Mouse (Mus musculus): ENCODE data around the gene Rrp15. TPM values are rescaled to one million over a fixed set of nuclear protein-coding genes. Genes with fewer than 3 reads are reported as not detected.

The Rrp15 gene
- polyA plus RNA-seq, 1 experiment from 2014 or later: 29.2 TPM

GRCm38 (mm10) chr1:186692370-186692769, 56.8 kb downstream of the Rrp15 start:
- no peaks in the 10 kb centered on the region for H3K36me3 ChIP-seq (replicated peaks)
- no peaks in the 10 kb centered on the region for H3K27me3 ChIP-seq (replicated peaks)
- H3K4me3 ChIP-seq: no peak overlapping the region
- no peak overlapping the region for H3K4me2 ChIP-seq
- no peaks in the 10 kb centered on the region for H3K4me1 ChIP-seq
- ATAC-seq (replicated peaks): no peak
- WGBS: 91% methylated on average over 4 of the region's 4 CpGs
- H3K27ac ChIP-seq: no peak overlapping the region
- no peak overlapping the region for H3K9ac ChIP-seq
- no peaks in the 10 kb centered on the region for H3K9me3 ChIP-seq

- no peaks in the 10 kb centered on the region for H3K36me3 ChIP-seq (replicated peaks)
- H3K4me1 ChIP-seq: no peaks in the 10 kb centered on the region
- ATAC-seq (replicated peaks): no peak
- no peaks in the 10 kb centered on the region for H3K9me3 ChIP-seq
- H3K9ac ChIP-seq: no peak overlapping the region
- H3K27me3 ChIP-seq (replicated peaks): no peaks in the 10 kb centered on the region
- no peak overlapping the region for H3K27ac ChIP-seq
- 83% methylated on average over 9 of the region's 9 CpGs for WGBS
- H3K4me3 ChIP-seq: no peak overlapping the region
- no peak overlapping the region for H3K4me2 ChIP-seq
Measured at GRCm38 (mm10) chr1:186691708-186692107, 57.5 kb downstream of the Rrp15 start.

GRCm38 (mm10) chr1:186684041-186684440, 65.1 kb downstream of the Rrp15 start:
- no peak for ATAC-seq (replicated peaks)
- no peak overlapping the region for H3K4me3 ChIP-seq
- H3K4me1 ChIP-seq: no peaks in the 10 kb centered on the region; the same call in 1 of the 2 replicates
- H3K27me3 ChIP-seq (replicated peaks): no peaks in the 10 kb centered on the region
- no peaks in the 10 kb centered on the region for H3K36me3 ChIP-seq (replicated peaks)
- WGBS: 96% methylated on average over 3 of the region's 3 CpGs
- no peak overlapping the region for H3K9ac ChIP-seq
- no peaks in the 10 kb centered on the region for H3K9me3 ChIP-seq
- no peak overlapping the region for H3K27ac ChIP-seq
- no peak overlapping the region for H3K4me2 ChIP-seq

- ATAC-seq (replicated peaks): no peak
- no peak overlapping the region for H3K9ac ChIP-seq
- no peak overlapping the region for H3K4me2 ChIP-seq
- no peak overlapping the region for H3K27ac ChIP-seq
- no peaks in the 10 kb centered on the region for H3K27me3 ChIP-seq (replicated peaks)
- no peak overlapping the region for H3K4me3 ChIP-seq
- no peaks in the 10 kb centered on the region for H3K9me3 ChIP-seq
- H3K4me1 ChIP-seq: no peaks in the 10 kb centered on the region; the same call in 1 of the 2 replicates
- WGBS: 43% methylated on average over 7 of the region's 7 CpGs
- H3K36me3 ChIP-seq (replicated peaks): no peaks in the 10 kb centered on the region
Measured at GRCm38 (mm10) chr1:186682606-186683005, 66.6 kb downstream of the Rrp15 start.

- Histone ChIP-seq H3K36me3 (replicated peaks) (no peaks in the 10 kb centered on the region), H3K27ac (no peak overlapping the region), H3K9ac (no peak overlapping the region), H3K27me3 (replicated peaks) (no peaks in the 10 kb centered on the region), H3K4me2 (no peak overlapping the region), H3K9me3 (no peaks in the 10 kb centered on the region), H3K4me3 (no peak overlapping the region), H3K4me1 (no peaks in the 10 kb centered on the region; the same call in 1 of the 2 replicates)
- no peak for ATAC-seq (replicated peaks)
- WGBS: 88% methylated on average over 12 of the region's 12 CpGs
Measured at GRCm38 (mm10) chr1:186677614-186678013, 71.5 kb downstream of the Rrp15 start.

- Histone ChIP-seq H3K9ac (no peak overlapping the region), H3K4me1 (no peaks in the 10 kb centered on the region), H3K27me3 (replicated peaks) (no peaks in the 10 kb centered on the region), H3K27ac (no peak overlapping the region), H3K4me3 (no peak overlapping the region), H3K4me2 (no peak overlapping the region), H3K9me3 (no peaks in the 10 kb centered on the region), H3K36me3 (replicated peaks) (no peaks in the 10 kb centered on the region)
- no peak for ATAC-seq (replicated peaks)
- WGBS: 65% methylated on average over 5 of the region's 5 CpGs
Measured at GRCm38 (mm10) chr1:186676199-186676598, 73.0 kb downstream of the Rrp15 start.

- H3K4me1 ChIP-seq: no peaks in the 10 kb centered on the region
- no peak overlapping the region for H3K27ac ChIP-seq
- no peak overlapping the region for H3K4me2 ChIP-seq
- no peak overlapping the region for H3K4me3 ChIP-seq
- H3K27me3 ChIP-seq (replicated peaks): no peaks in the 10 kb centered on the region
- no peaks in the 10 kb centered on the region for H3K36me3 ChIP-seq (replicated peaks)
- 81% methylated on average over 6 of the region's 6 CpGs for WGBS
- no peaks in the 10 kb centered on the region for H3K9me3 ChIP-seq
- no peak for ATAC-seq (replicated peaks)
- no peak overlapping the region for H3K9ac ChIP-seq
Measured at GRCm38 (mm10) chr1:186675263-186675662, 73.9 kb downstream of the Rrp15 start.

GRCm38 (mm10) chr1:186674621-186675020, 74.5 kb downstream of the Rrp15 start:
- H3K27me3 ChIP-seq (replicated peaks): no peaks in the 10 kb centered on the region
- WGBS: 90% methylated on average over 3 of the region's 3 CpGs
- H3K4me1 ChIP-seq: no peaks in the 10 kb centered on the region
- no peaks in the 10 kb centered on the region for H3K36me3 ChIP-seq (replicated peaks)
- H3K4me3 ChIP-seq: no peak overlapping the region
- H3K27ac ChIP-seq: no peak overlapping the region
- ATAC-seq (replicated peaks): no peak
- no peak overlapping the region for H3K9ac ChIP-seq
- no peaks in the 10 kb centered on the region for H3K9me3 ChIP-seq
- no peak overlapping the region for H3K4me2 ChIP-seq

GRCm38 (mm10) chr1:186673166-186673565, 76.0 kb downstream of the Rrp15 start:
- Histone ChIP-seq H3K27me3 (replicated peaks) (no peaks in the 10 kb centered on the region), H3K27ac (no peak overlapping the region), H3K4me1 (no peaks in the 10 kb centered on the region), H3K36me3 (replicated peaks) (no peaks in the 10 kb centered on the region), H3K4me3 (no peak overlapping the region), H3K9ac (no peak overlapping the region), H3K4me2 (no peak overlapping the region), H3K9me3 (no peaks in the 10 kb centered on the region)
- no peak for ATAC-seq (replicated peaks)
- 57% methylated on average over 4 of the region's 4 CpGs for WGBS

Other genes with a start within 250 kb of the Rrp15 start
- gene Tgfb2, start 43.4 kb downstream of the Rrp15 start, polyA plus RNA-seq (2015; fragmentation: Nextera tagmentation; extraction: Ambion mirVana): 14.5 and 15.6 TPM in 2 replicates
- 0.09 TPM in 1 of 2 replicates, not detected in the other for gene D1Pas1, start 218.1 kb upstream of the Rrp15 start, polyA plus RNA-seq (2015; fragmentation: Nextera tagmentation; extraction: Ambion mirVana)

Data from midbrain, embryonic 15.5 days (tissue).